Mouse (Mus musculus) heart, postnatal 25 days (tissue): ENCODE data around the gene Men1. TPM values are rescaled to one million over a fixed set of nuclear protein-coding genes. Genes with fewer than 3 reads are reported as not detected.

Experiments used
- DNase-seq: peaks from one replicate; pipeline ENCODE4 v3.0.0; 2022; ENCODE audit warnings: low spot score
- intact Hi-C: fragments of 180-260 bp; cut with DNase I; formaldehyde crosslinking; loops from one replicate; pipeline ENCODE4 v1.15.1; 2025
- total RNA-seq, 2 experiments: library from RNA; stranded (reverse); gene quantifications; 2 replicates each; pipeline ENCODE4 v1.2.3; 2021

The Men1 gene
- total RNA-seq, 2 experiments from 2014 or later: 12.4 to 14.5 TPM

- intact Hi-C loops: loop anchor here (10.0 kb wide), 2 partner anchors 209 to 249 kb away; partner anchors contain the start of genes Cdca5, Gm28374, Snx15 and Tmem262
- no peak for DNase-seq
Observed at GRCm38 (mm10) chr19:6333761-6334595, 801 bp upstream of the Men1 start.

- intact Hi-C loops: loop anchor here (10.0 kb wide), 2 partner anchors 211 to 251 kb away; partner anchors contain the start of genes Cdca5, Gm28374, Snx15 and Tmem262
- DNase-seq: no peak
Observed at GRCm38 (mm10) chr19:6335458-6335827, 664 bp downstream of the Men1 start.

- intact Hi-C loops: loop anchor here (10.0 kb wide), 2 partner anchors 212 to 252 kb away; partner anchors contain the start of genes Cdca5, Gm28374, Snx15 and Tmem262
- DNase-seq: no peak
Observed at GRCm38 (mm10) chr19:6336920-6337319, 2.1 kb downstream of the Men1 start.

GRCm38 (mm10) chr19:6338171-6338570 lies 3.4 kb downstream of the Men1 start:
- intact Hi-C loops: loop anchor here (10.0 kb wide), 2 partner anchors 213 to 253 kb away; partner anchors contain the start of genes Cdca5, Gm28374, Snx15 and Tmem262

GRCm38 (mm10) chr19:6338716-6339115 lies 3.9 kb downstream of the Men1 start:
- no peak for DNase-seq
- intact Hi-C loops: loop anchor here (10.0 kb wide), 2 partner anchors 214 to 254 kb away; partner anchors contain the start of genes Cdca5, Gm28374, Snx15 and Tmem262

More at GRCm38 (mm10) chr19:6338171-6338570, 3.4 kb downstream of the Men1 start:
- no peak for DNase-seq

- no peak for DNase-seq
- intact Hi-C loops: loop anchor here (10.0 kb wide), 2 partner anchors 214 to 254 kb away; partner anchors contain the start of genes Cdca5, Gm28374, Snx15 and Tmem262
Observed at GRCm38 (mm10) chr19:6339191-6339590, 4.4 kb downstream of the Men1 start.

- peak; percentile 60 for DNase-seq
- intact Hi-C loops: loop anchor here (2.0 to 10.0 kb wide), 3 partner anchors 23 to 255 kb away; partner anchors contain the start of genes Cdca5, Gm28374, Sf1 and Snx15
Observed at GRCm38 (mm10) chr19:6339890-6340504, 5.2 kb downstream of the Men1 start.

GRCm38 (mm10) chr19:6340524-6341452 lies 6.0 kb downstream of the Men1 start, which contains the start of gene Map4k2:
TSS of gene Map4k2 (plus strand) at chr19:6341135.
- intact Hi-C loops: loop anchor here (2.0 kb wide), 1 partner anchor 22 kb away; the partner anchor contains the start of gene Sf1
- peak; percentile 73 for DNase-seq

- intact Hi-C loops: loop anchor here (2.0 kb wide), 1 partner anchor 21 kb away; the partner anchor contains the start of gene Sf1
- DNase-seq: no peak
Observed at GRCm38 (mm10) chr19:6341453-6342077, 6.8 kb downstream of the Men1 start.

GRCm38 (mm10) chr19:6342276-6342933 lies 7.6 kb downstream of the Men1 start:
- no peak for DNase-seq

GRCm38 (mm10) chr19:6343066-6343925 lies 8.5 kb downstream of the Men1 start:
- intact Hi-C loops: no loop called here
- no peak for DNase-seq

More at GRCm38 (mm10) chr19:6342276-6342933, 7.6 kb downstream of the Men1 start:
- intact Hi-C loops: no loop called here

GRCm38 (mm10) chr19:6343996-6344395 lies 9.2 kb downstream of the Men1 start:
- DNase-seq: no peak
- intact Hi-C loops: no loop called here

- no peak for DNase-seq
- intact Hi-C loops: no loop called here
Observed at GRCm38 (mm10) chr19:6346023-6346422, 11.2 kb downstream of the Men1 start.

GRCm38 (mm10) chr19:6346661-6347060 lies 11.9 kb downstream of the Men1 start:
- DNase-seq: no peak
- intact Hi-C loops: no loop called here

- intact Hi-C loops: no loop called here
- DNase-seq: no peak
Observed at GRCm38 (mm10) chr19:6347615-6348014, 12.8 kb downstream of the Men1 start.

- intact Hi-C loops: no loop called here
- no peak for DNase-seq
Observed at GRCm38 (mm10) chr19:6348717-6349116, 13.9 kb downstream of the Men1 start.

GRCm38 (mm10) chr19:6349215-6349983 lies 14.6 kb downstream of the Men1 start:
- DNase-seq: no peak
- intact Hi-C loops: no loop called here
